Mouse (Mus musculus) midbrain, embryonic 14.5 days (tissue): ENCODE measurements at regions not wholly inside any gene's neighbourhood (a gene's known extent, or its start where the extent isn't known, plus 50 kb on each side); places are given as distances from the start of the nearest gene placed in this dataset.

Experiments
- ATAC-seq: fragments of 200-750 bp; cut with Nextera tagmentation; 2 replicates; pipeline ENCODE4 v1.8.0; 2017; ENCODE audit warnings: moderate number of reproducible peaks, moderate library complexity; ENCODE audit not compliant: low FRiP score, low TSS enrichment
- DNase-seq: peaks from one replicate; pipeline ENCODE4 v3.0.0-alpha.2; 2015
- H3K27ac ChIP-seq: fragments of 300-500 bp; sonication (generic); replicated peaks from 2 replicates; pipeline ENCODE4 v1.5.1; 2014; ENCODE audit warnings: mild to moderate bottlenecking, low read depth, low read length, moderate library complexity
- H3K27me3 ChIP-seq: fragments of 300-500 bp; sonication (generic); 2 replicates; pipeline ENCODE4 v1.6.1; 2014; ENCODE audit warnings: low read length, control low read depth, mixed read lengths; ENCODE audit not compliant: control insufficient read depth, insufficient read depth
- H3K36me3 ChIP-seq: fragments of 300-500 bp; sonication (generic); 2 replicates; pipeline ENCODE4 v1.6.1; 2014; ENCODE audit warnings: low read length, control low read depth; ENCODE audit not compliant: control insufficient read depth, insufficient read depth
- H3K4me1 ChIP-seq: fragments of 300-500 bp; sonication (generic); 2 replicates; pipeline ENCODE4 v1.6.1; 2014; ENCODE audit warnings: mild to moderate bottlenecking, antibody characterized with exemption, low read length, control low read depth; ENCODE audit not compliant: control insufficient read depth, insufficient read depth
- H3K4me2 ChIP-seq: fragments of 300-500 bp; sonication (generic); 2 replicates; pipeline ENCODE4 v1.6.1; 2014; ENCODE audit warnings: mild to moderate bottlenecking, low read length, moderate library complexity
- H3K4me3 ChIP-seq: fragments of 300-500 bp; sonication (generic); replicated peaks from 2 replicates; pipeline ENCODE4 v1.5.1; 2014; ENCODE audit warnings: low read depth, low read length
- H3K9ac ChIP-seq: fragments of 300-500 bp; sonication (generic); replicated peaks from 2 replicates; pipeline ENCODE4 v1.6.1; 2014; ENCODE audit warnings: mild to moderate bottlenecking, low read length, moderate library complexity
- H3K9me3 ChIP-seq: fragments of 300-500 bp; sonication (generic); 2 replicates; pipeline ENCODE4 v1.6.1; 2016; ENCODE audit warnings: low read length, control low read depth, mixed read lengths; ENCODE audit not compliant: control insufficient read depth
- WGBS: fragments of 180-500 bp; shearing (Covaris S2); extraction: QIAGEN DNeasy Blood & Tissue Kit; methylation state at CpG from one replicate; pipeline ENCODE4 v1.1.7; 2014; 5-methylcytosine and 5-hydroxymethylcytosine counted together

GRCm38 (mm10) chr8:128236097-128236496, 122.3 kb upstream of the Nrp1 start:
- H3K9me3 ChIP-seq = no peaks in the 10 kb centered on the region
- no peak overlapping the region for H3K4me3 ChIP-seq
- 85% methylated on average over 2 of the region's 2 CpGs for WGBS
- H3K36me3 ChIP-seq = no peaks in the 10 kb centered on the region
- no peak for DNase-seq
- no peak overlapping the region for H3K9ac ChIP-seq
- H3K27ac ChIP-seq = no peak overlapping the region
- H3K27me3 ChIP-seq = no peaks in the 10 kb centered on the region
- ATAC-seq = no peak
- H3K4me1 ChIP-seq = no peaks in the 10 kb centered on the region
- no peak overlapping the region for H3K4me2 ChIP-seq

- no peaks in the 10 kb centered on the region for H3K27me3 ChIP-seq
- WGBS = 96% methylated on average over 2 of the region's 2 CpGs
- H3K9ac ChIP-seq = no peak overlapping the region
- ATAC-seq = no peak
- H3K27ac ChIP-seq = no peak overlapping the region
- no peak for DNase-seq
- no peaks in the 10 kb centered on the region for H3K4me1 ChIP-seq
- H3K36me3 ChIP-seq = no peaks in the 10 kb centered on the region
- no peaks in the 10 kb centered on the region for H3K9me3 ChIP-seq
- no peak overlapping the region for H3K4me2 ChIP-seq
- no peak overlapping the region for H3K4me3 ChIP-seq
Observed at GRCm38 (mm10) chr8:128238948-128239347, 119.5 kb upstream of the Nrp1 start.

GRCm38 (mm10) chr8:128239783-128240182, 118.6 kb upstream of the Nrp1 start:
- ATAC-seq = no peak
- Histone ChIP-seq H3K9ac (no peak overlapping the region), H3K9me3 (no peaks in the 10 kb centered on the region), H3K36me3 (no peaks in the 10 kb centered on the region), H3K27me3 (no peaks in the 10 kb centered on the region), H3K4me1 (no peaks in the 10 kb centered on the region), H3K4me3 (no peak overlapping the region), H3K27ac (no peak overlapping the region), H3K4me2 (no peak overlapping the region)
- WGBS = 46% methylated on average over 1 of the region's 1 CpGs
- DNase-seq = no peak

- DNase-seq = no peak
- Histone ChIP-seq H3K36me3 (no peaks in the 10 kb centered on the region), H3K9me3 (no peaks in the 10 kb centered on the region), H3K4me1 (no peaks in the 10 kb centered on the region), H3K4me3 (no peak overlapping the region), H3K27me3 (no peaks in the 10 kb centered on the region), H3K9ac (no peak overlapping the region), H3K4me2 (no peak overlapping the region), H3K27ac (no peak overlapping the region)
- 96% methylated on average over 1 of the region's 1 CpGs for WGBS
- no peak for ATAC-seq
Observed at GRCm38 (mm10) chr8:128241200-128241599, 117.2 kb upstream of the Nrp1 start.

GRCm38 (mm10) chr8:128242465-128243251, 115.7 kb upstream of the Nrp1 start:
- H3K27ac ChIP-seq = no peak overlapping the region
- no peak for DNase-seq
- no peaks in the 10 kb centered on the region for H3K9me3 ChIP-seq
- H3K4me1 ChIP-seq = no peaks in the 10 kb centered on the region
- no peak overlapping the region for H3K4me3 ChIP-seq
- WGBS = 89% methylated on average over 3 of the region's 3 CpGs
- ATAC-seq = no peak
- H3K4me2 ChIP-seq = no peak overlapping the region
- no peaks in the 10 kb centered on the region for H3K27me3 ChIP-seq
- H3K9ac ChIP-seq = no peak overlapping the region
- H3K36me3 ChIP-seq = no peaks in the 10 kb centered on the region

- H3K9ac ChIP-seq = no peak overlapping the region
- H3K27ac ChIP-seq = no peak overlapping the region
- no peaks in the 10 kb centered on the region for H3K36me3 ChIP-seq
- DNase-seq (no peak), ATAC-seq (no peak)
- H3K9me3 ChIP-seq = no peaks in the 10 kb centered on the region
- H3K4me1 ChIP-seq = no peaks in the 10 kb centered on the region
- WGBS = 79% methylated on average over 2 of the region's 2 CpGs
- no peak overlapping the region for H3K4me2 ChIP-seq
- no peak overlapping the region for H3K4me3 ChIP-seq
- H3K27me3 ChIP-seq = no peaks in the 10 kb centered on the region
Observed at GRCm38 (mm10) chr8:128251723-128252122, 106.7 kb upstream of the Nrp1 start.

- H3K9ac ChIP-seq = no peak overlapping the region
- no peaks in the 10 kb centered on the region for H3K36me3 ChIP-seq
- H3K27ac ChIP-seq = no peak overlapping the region
- DNase-seq (no peak), ATAC-seq (no peak)
- WGBS = 82% methylated on average over 3 of the region's 3 CpGs
- H3K4me1 ChIP-seq = peaks cover 6% of the 10 kb centered on the region
- H3K4me3 ChIP-seq = no peak overlapping the region
- no peaks in the 10 kb centered on the region for H3K27me3 ChIP-seq
- no peak overlapping the region for H3K4me2 ChIP-seq
- no peaks in the 10 kb centered on the region for H3K9me3 ChIP-seq
Observed at GRCm38 (mm10) chr8:128260836-128261235, 97.6 kb upstream of the Nrp1 start.

GRCm38 (mm10) chr8:128261367-128261766, 97.0 kb upstream of the Nrp1 start:
- no peak overlapping the region for H3K9ac ChIP-seq
- H3K36me3 ChIP-seq = no peaks in the 10 kb centered on the region
- H3K4me2 ChIP-seq = no peak overlapping the region
- H3K4me1 ChIP-seq = peaks cover 6% of the 10 kb centered on the region
- no peaks in the 10 kb centered on the region for H3K9me3 ChIP-seq
- no peak overlapping the region for H3K4me3 ChIP-seq
- ATAC-seq (no peak), DNase-seq (no peak)
- no peak overlapping the region for H3K27ac ChIP-seq
- no peaks in the 10 kb centered on the region for H3K27me3 ChIP-seq
- WGBS = 92% methylated on average over 3 of the region's 3 CpGs

GRCm38 (mm10) chr8:128263251-128263947, 95.0 kb upstream of the Nrp1 start:
- Histone ChIP-seq H3K9ac (no peak overlapping the region), H3K4me2 (no peak overlapping the region), H3K4me3 (no peak overlapping the region), H3K4me1 (peaks cover 6% of the 10 kb centered on the region), H3K36me3 (no peaks in the 10 kb centered on the region), H3K9me3 (no peaks in the 10 kb centered on the region), H3K27me3 (no peaks in the 10 kb centered on the region), H3K27ac (no peak overlapping the region)
- no peak for ATAC-seq
- 39% methylated on average over 9 of the region's 9 CpGs for WGBS
- DNase-seq = peak; percentile 51
